16 mouse cellular contexts compared by ENCODE assay signal in the genomic region with DNA sequence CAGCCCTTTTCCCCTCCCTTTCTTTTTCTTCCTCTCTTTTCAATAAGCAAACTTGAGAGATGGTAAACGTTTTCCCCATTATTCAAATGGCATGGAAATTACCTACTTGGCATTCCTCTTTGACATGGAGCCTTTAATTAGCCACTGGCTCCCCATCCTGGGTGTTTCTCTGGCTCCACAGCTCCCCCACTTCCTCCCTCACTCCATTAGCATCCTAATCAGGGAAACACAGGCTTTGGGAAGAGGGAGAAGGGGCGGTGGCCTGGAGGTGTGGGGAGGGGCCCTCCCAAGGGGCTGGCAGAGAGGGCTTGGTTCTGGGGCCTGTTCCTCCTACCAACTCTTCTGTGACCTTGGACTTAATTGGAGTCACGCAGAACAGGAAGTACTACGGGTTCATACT.
A peak's percentile ranks its signal among the peaks of the same experiment; 100 is the strongest.
DNase-seq lines count a peak whose midpoint lies in the region; ATAC-seq lines count a peak whose summit lies in the region.
"Had no signal": no experiment of that assay in that cellular context is flagged by ENCODE, and none has a peak within 500 bp of the region (broad histone marks: within the 10 kb centered on the region; RNA-seq: fewer than 3 reads in every experiment).

No protein-coding gene starts in this region.

- H3K4me1 ChIP-seq in hindbrain, embryonic 15.5 days (replicated peaks) = peaks cover 11% of the 10 kb centered on the region
- H3K4me1 ChIP-seq: liver, embryonic 15.5 days had no signal

- H3K9me3 ChIP-seq in hindbrain, embryonic 15.5 days = 0 out of 2 replicates have a peak, but pooled peaks cover 3% of the 10 kb centered on the region
- H3K9me3 ChIP-seq: liver, embryonic 15.5 days had no signal

- no peaks in the 10 kb centered on the region for H3K27me3 ChIP-seq in hindbrain, embryonic 15.5 days
- H3K27me3 ChIP-seq: limb, embryonic 12.5 days; liver, embryonic 15.5 days had no signal

- WGBS in hindbrain, embryonic 15.5 days = 28% methylated on average over 4 of the region's 4 CpGs

- no peak overlapping the region for H3K4me2 ChIP-seq in hindbrain, embryonic 15.5 days
- H3K4me2 ChIP-seq: limb, embryonic 12.5 days; liver, embryonic 15.5 days had no signal

- 0 out of 2 replicates have a peak, but pooled peaks have one; percentile 45 for ATAC-seq in hindbrain, embryonic 15.5 days (ENCODE audit: low FRiP score, low read depth)
- ATAC-seq: intestine, postnatal 0 days had no signal

- H3K27ac ChIP-seq in hindbrain, embryonic 15.5 days (replicated peaks) = no peak overlapping the region
- H3K27ac ChIP-seq: limb, embryonic 12.5 days; liver, embryonic 15.5 days had no signal

- no peak overlapping the region for H3K4me3 ChIP-seq in hindbrain, embryonic 15.5 days
- H3K4me3 ChIP-seq: limb, embryonic 12.5 days; liver, embryonic 15.5 days had no signal

- peak; percentile 28 for DNase-seq in embryo, embryonic 11 days
- no peak for DNase-seq in embryo, embryonic 10 days (ENCODE audit: low spot score)
- DNase-seq in right cerebral cortex, postnatal 10 days (ENCODE audit: low spot score in 2 of 2) = peak; percentile 53 to 62
- no peak for DNase-seq in right cerebral cortex, postnatal 25 days
- no peak for DNase-seq in lung, postnatal 14 days
- no peak for DNase-seq in spleen, postnatal 36 days (ENCODE audit: low spot score in 2 of 2)
- DNase-seq in left cerebral cortex, adult 18-20 months (ENCODE audit: low spot score in 2 of 2) = no peak
- DNase-seq: adrenal gland, postnatal 10 days; heart, postnatal 14 days; kidney, postnatal 14 days; layer of hippocampus, postnatal 36 days; lung, postnatal 4 days had no signal

- no peak overlapping the region for H3K9ac ChIP-seq in hindbrain, embryonic 15.5 days
- H3K9ac ChIP-seq: limb, embryonic 12.5 days; liver, embryonic 15.5 days had no signal

- no peaks in the 10 kb centered on the region for H3K36me3 ChIP-seq in hindbrain, embryonic 15.5 days
- H3K36me3 ChIP-seq: limb, embryonic 12.5 days; liver, embryonic 15.5 days had no signal

Comparison
In these comparisons a context has a peak if more than half of its experiments do, and no peak if none do; other contexts are left out.
1. DNase-seq: peak in embryo, embryonic 11 days (single experiment) and right cerebral cortex, postnatal 10 days (2 of 2); none in embryo, embryonic 10 days (single experiment), right cerebral cortex, postnatal 25 days (single experiment), lung, postnatal 14 days (single experiment), spleen, postnatal 36 days (0 of 2) and left cerebral cortex, adult 18-20 months (0 of 2).